Mouse (Mus musculus) testis, adult 2 months (tissue): ENCODE data around the gene Rtn1.

Source experiments
- CTCF ChIP-seq: fragments of 200-500 bp; IDR thresholded peaks from 2 replicates; pipeline ENCODE4 v1.5.1; 2012; ENCODE audit warnings: low read depth, mild to moderate bottlenecking, inconsistent platforms, low read length, moderate library complexity; ENCODE audit not compliant: control insufficient read depth, insufficient read depth, insufficient replicate concordance
- POLR2A ChIP-seq: fragments of 200-500 bp; IDR thresholded peaks from 2 replicates; pipeline ENCODE4 v1.6.1; 2012; ENCODE audit warnings: low read depth, mild to moderate bottlenecking, inconsistent platforms, low read length, moderate library complexity; ENCODE audit not compliant: control insufficient read depth

GRCm38 (mm10) chr12:72407146-72407545 is 1.7 kb downstream of the Rtn1 start:
- TF ChIP-seq CTCF (no peak), POLR2A (no peak)
